Mouse (Mus musculus) macrophage (primary cell): ENCODE data around the gene Gpr61. TPM values are rescaled to one million over a fixed set of nuclear protein-coding genes. Genes with fewer than 3 reads are reported as not detected.

ENCODE experiments used
- polyA plus RNA-seq: library from polyadenylated mRNA; stranded (reverse); fragments of 250-400 nt; gene quantifications from 3 replicates; pipeline ENCODE4 v1.2.4, GENCODE M21; 2018; ENCODE audit warnings: inconsistent platforms

Gpr61 gene
- polyA plus RNA-seq, 1 experiment from 2014 or later, result not detected

Other genes starting within 250 kb of the Gpr61 start
- gene Gstm7, start 223.1 kb downstream of the Gpr61 start, polyA plus RNA-seq, result 0.27 to 0.37 TPM in 2 of 3 replicates, not detected in the other
- not detected in 3 replicates for gene Gstm6, start 211.1 kb downstream of the Gpr61 start, polyA plus RNA-seq
- gene Gstm3, start 185.6 kb downstream of the Gpr61 start, polyA plus RNA-seq, result not detected in 3 replicates
- gene Gstm2, start 168.4 kb downstream of the Gpr61 start, polyA plus RNA-seq, result 5.8 to 12.2 TPM (median 10.0 TPM) in 3 replicates
- 150 to 391 TPM (median 384 TPM) in 3 replicates for gene Gstm1, start 136.9 kb downstream of the Gpr61 start, polyA plus RNA-seq
- 10.1 to 17.6 TPM (median 15.1 TPM) in 3 replicates for gene Gstm4, start 110.0 kb downstream of the Gpr61 start, polyA plus RNA-seq
- gene Ampd2, start 68.2 kb downstream of the Gpr61 start, polyA plus RNA-seq, result 7.1 to 19.1 TPM (median 17.7 TPM) in 3 replicates
- not detected in 3 replicates for gene Gnat2, start 62.1 kb downstream of the Gpr61 start, polyA plus RNA-seq
- gene Gnai3, start 8.7 kb downstream of the Gpr61 start, polyA plus RNA-seq, result 64.3 to 104 TPM (median 77.4 TPM) in 3 replicates
- gene Amigo1, start 31.5 kb upstream of the Gpr61 start, polyA plus RNA-seq, result 0.90 to 2.1 TPM (median 1.1 TPM) in 3 replicates
- gene Cyb561d1, start 46.3 kb upstream of the Gpr61 start, polyA plus RNA-seq, result 7.2 to 11.4 TPM (median 8.4 TPM) in 3 replicates
- gene Atxn7l2, start 56.1 kb upstream of the Gpr61 start, polyA plus RNA-seq, result 1.9 to 3.0 TPM (median 2.4 TPM) in 3 replicates
- 0.04 TPM in 1 of 3 replicates, not detected in the others for gene Sypl2, start 71.8 kb upstream of the Gpr61 start, polyA plus RNA-seq
- 106 to 127 TPM (median 113 TPM) in 3 replicates for gene Psma5, start 102.0 kb upstream of the Gpr61 start, polyA plus RNA-seq
- gene Sort1, start 129.2 kb upstream of the Gpr61 start, polyA plus RNA-seq, result 26.1 to 55.7 TPM (median 27.5 TPM) in 3 replicates
- not detected in 3 replicates for gene Mybphl, start 210.0 kb upstream of the Gpr61 start, polyA plus RNA-seq
- gene Psrc1, start 229.0 kb upstream of the Gpr61 start, polyA plus RNA-seq, result 3.1 to 7.0 TPM (median 3.1 TPM) in 3 replicates